In genomic region chr9:63555460-63555990, GRCm38 (mm10) we compare ENCODE assay signal across 21 mouse cellular contexts. TPM values are rescaled to one million over a fixed set of nuclear protein-coding genes. Genes with fewer than 3 reads are reported as not detected.
A peak's percentile ranks its signal among the peaks of the same experiment; 100 is the strongest.
DNase-seq lines count a peak whose midpoint lies in the region; ATAC-seq lines count a peak whose summit lies in the region.
"Had no signal": no experiment of that assay in that cellular context is flagged by ENCODE, and none has a peak within 500 bp of the region (broad histone marks: within the 10 kb centered on the region; RNA-seq: fewer than 3 reads in every experiment).

No protein-coding gene starts in this region.

- intact Hi-C loops in heart, postnatal 14 days (cut with DNase I) = no loop called here

- WGBS in kidney, embryonic 14.5 days = 68% methylated on average over 3 of the region's 3 CpGs

- H3K4me2 ChIP-seq in kidney, embryonic 14.5 days (replicated peaks; ENCODE audit: low read depth, low read length) = no peak overlapping the region
- H3K4me2 ChIP-seq: embryonic facial prominence, embryonic 12.5 days; hindbrain, embryonic 15.5 days; liver, embryonic 13.5 days had no signal

- no peak overlapping the region for H3K27ac ChIP-seq in kidney, embryonic 14.5 days (ENCODE audit: low read depth, low read length)
- H3K27ac ChIP-seq: embryonic facial prominence, embryonic 12.5 days; gastrocnemius, adult 2 months; hindbrain, embryonic 15.5 days; kidney, postnatal 0 days; layer of hippocampus, adult 2 months; liver, embryonic 13.5 days; stomach, postnatal 0 days had no signal

- ATAC-seq in kidney, embryonic 14.5 days (ENCODE audit: low FRiP score, low TSS enrichment) = no peak
- ATAC-seq: forebrain, postnatal 0 days; intestine, postnatal 0 days had no signal

- no peaks in the 10 kb centered on the region for H3K27me3 ChIP-seq in kidney, embryonic 14.5 days (ENCODE audit: control insufficient read depth, insufficient read depth, low read length)
- H3K27me3 ChIP-seq: CH12.LX; embryonic facial prominence, embryonic 12.5 days; hindbrain, embryonic 15.5 days; liver, embryonic 13.5 days had no signal

- no peak overlapping the region for H3K9ac ChIP-seq in kidney, embryonic 14.5 days (ENCODE audit: low read depth, low read length)
- H3K9ac ChIP-seq: embryonic facial prominence, embryonic 12.5 days; forebrain, postnatal 0 days; hindbrain, embryonic 15.5 days; liver, embryonic 13.5 days had no signal

- H3K36me3 ChIP-seq in kidney, embryonic 14.5 days (ENCODE audit: control insufficient read depth, insufficient read depth, low read length) = no peaks in the 10 kb centered on the region
- H3K36me3 ChIP-seq: embryonic facial prominence, embryonic 12.5 days; hindbrain, embryonic 15.5 days; liver, embryonic 13.5 days had no signal

- H3K4me3 ChIP-seq in kidney, embryonic 14.5 days (ENCODE audit: low read length) = no peak overlapping the region
- H3K4me3 ChIP-seq: embryonic facial prominence, embryonic 12.5 days; gastrocnemius, adult 2 months; hindbrain, embryonic 15.5 days; layer of hippocampus, adult 2 months; liver, embryonic 13.5 days had no signal

- no peaks in the 10 kb centered on the region for H3K9me3 ChIP-seq in kidney, embryonic 14.5 days (ENCODE audit: control insufficient read depth, low read length)
- H3K9me3 ChIP-seq: embryonic facial prominence, embryonic 12.5 days; hindbrain, embryonic 15.5 days; liver, embryonic 13.5 days had no signal

- peak; percentile 67 for DNase-seq in adrenal gland, postnatal 10 days
- DNase-seq in adrenal gland, postnatal 4 days (ENCODE audit: low spot score in 2 of 2) = no peak
- DNase-seq in kidney, postnatal 14 days = peak; percentile 22
- peak; percentile 17 for DNase-seq in Muller cell, postnatal 12 days (ENCODE audit: inconsistent ontology term)
- peak; percentile 30 to 49 for DNase-seq in heart, postnatal 14 days
- no peak for DNase-seq in frontal cortex, postnatal 14 days (ENCODE audit: low spot score in 2 of 2)
- DNase-seq in right cerebral cortex, adult 18-20 months = no peak
- DNase-seq: cerebellum, adult 2 months; forebrain, postnatal 0 days; gastrocnemius, adult 2 months; liver, embryonic 13.5 days had no signal

- no peaks in the 10 kb centered on the region for H3K4me1 ChIP-seq in kidney, embryonic 14.5 days (ENCODE audit: control insufficient read depth, insufficient read depth, low read length)
- H3K4me1 ChIP-seq: embryonic facial prominence, embryonic 12.5 days; hindbrain, embryonic 15.5 days; liver, embryonic 13.5 days had no signal

RNA-seq across cellular contexts. Expression of gene Iqch, which starts 46.8 kb away (rescaled TPM):
- total RNA-seq in adrenal gland, postnatal 10 days (2021) = under 1 TPM; 0.18 TPM
- under 1 TPM in 1 of 2 experiments, not detected in 1; 0.20 TPM for total RNA-seq in adrenal gland, postnatal 4 days (2021)
- polyA plus RNA-seq in kidney, embryonic 14.5 days (2014; fragmentation: Nextera tagmentation; extraction: Ambion mirVana) = 0.09 TPM in 1 of 2 replicates, not detected in the other
- total RNA-seq in heart, postnatal 14 days (2021) = not detected
- total RNA-seq: gastrocnemius, adult 2 months; midbrain, postnatal 0 days had no signal
- polyA plus RNA-seq: cerebellum, adult 2 months; heart, embryonic 14.5 days; intestine, postnatal 0 days; liver, embryonic 13.5 days; stomach, postnatal 0 days had no signal

RNA-seq across cellular contexts. Expression of gene Aagab, which starts 46.9 kb away (rescaled TPM):
- 10 to 100 TPM; 22.0 to 24.3 TPM for total RNA-seq in adrenal gland, postnatal 10 days (2021)
- 10 to 100 TPM; 23.8 to 24.6 TPM for total RNA-seq in adrenal gland, postnatal 4 days (2021)
- 18.9 and 31.1 TPM in 2 replicates for polyA plus RNA-seq in kidney, embryonic 14.5 days (2014; fragmentation: Nextera tagmentation; extraction: Ambion mirVana)
- total RNA-seq in heart, postnatal 14 days (2021) = 10 to 100 TPM; 15.2 to 18.7 TPM

Comparison
In these comparisons a context has a peak if more than half of its experiments do, and no peak if none do; other contexts are left out.
1. DNase-seq: peak in adrenal gland, postnatal 10 days (single experiment), kidney, postnatal 14 days (single experiment), Muller cell, postnatal 12 days (single experiment) and heart, postnatal 14 days (2 of 2); none in adrenal gland, postnatal 4 days (0 of 2), frontal cortex, postnatal 14 days (0 of 2) and right cerebral cortex, adult 18-20 months (single experiment).